Mouse (Mus musculus) lung, postnatal 0 days (tissue): ENCODE results near the gene Hoxa5.

ENCODE experiments used
- CTCF ChIP-seq: IDR thresholded peaks from 2 replicates; pipeline ENCODE4 v1.5.1; 2016; ENCODE audit warnings: antibody characterized with exemption, mild to moderate bottlenecking
- EP300 ChIP-seq: IDR thresholded peaks from 2 replicates; pipeline ENCODE4 v1.6.1; 2016; ENCODE audit warnings: antibody characterized with exemption, mild to moderate bottlenecking, control low read depth

DNA sequence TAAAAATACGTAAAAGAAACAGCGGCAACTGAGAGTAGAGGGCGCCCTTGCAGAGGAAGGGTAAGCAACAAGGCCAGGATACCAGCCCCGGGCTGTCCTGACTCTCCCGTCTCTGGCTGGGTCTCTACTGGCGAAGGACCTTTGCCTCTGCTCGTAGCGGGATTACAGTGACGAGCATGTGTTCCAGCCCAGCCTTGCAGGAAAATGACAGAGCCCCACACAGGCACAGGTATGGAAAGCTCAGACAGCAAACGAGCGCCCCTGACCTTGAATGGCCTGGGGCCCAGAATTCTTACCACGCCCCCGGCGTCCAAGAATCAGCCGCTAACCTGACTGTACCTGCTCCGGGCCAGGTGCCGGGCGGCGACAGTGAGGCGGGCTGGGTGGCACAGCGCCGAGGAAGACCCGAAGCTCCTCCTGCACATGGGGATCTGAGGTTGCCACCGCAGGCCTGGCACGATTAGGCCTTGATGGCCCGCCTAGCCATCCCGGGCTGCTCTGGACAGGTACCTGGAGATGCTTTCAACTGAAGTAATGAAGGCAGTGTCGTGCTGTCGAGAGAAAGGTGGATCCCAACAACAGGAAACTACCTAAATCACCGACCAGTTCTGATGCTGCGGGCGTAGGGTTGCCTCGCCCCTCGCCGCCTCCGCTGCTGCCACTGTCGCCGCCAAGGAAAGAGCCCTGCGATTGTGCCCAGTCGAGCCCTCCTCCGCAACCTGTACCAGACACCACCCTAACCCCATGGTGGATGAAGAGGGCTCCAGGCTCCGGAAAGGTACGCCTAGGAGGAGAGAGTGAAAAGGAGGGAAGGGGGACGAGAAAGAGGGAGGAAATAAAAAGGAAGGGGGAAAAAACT, 25.4 kb upstream of the Hoxa5 start:
- TF ChIP-seq CTCF (peak; percentile 11), EP300 (no peak)
